Mouse (Mus musculus) central nervous system, embryonic 14 days (tissue): ENCODE measurements around the gene Nr5a2. TPM values are rescaled to one million over a fixed set of nuclear protein-coding genes. Genes with fewer than 3 reads are reported as not detected.

Experiments
- polyA plus RNA-seq: library from polyadenylated mRNA; depleted of rRNA; stranded (reverse); fragments of >200 nt; gene quantifications from 2 replicates; pipeline ENCODE4 v1.2.3, GENCODE M21; 2012; rRNA removed

Nr5a2 gene
- 1.3 and 1.9 TPM in 2 replicates for polyA plus RNA-seq

GRCm38 (mm10) chr1:136960428-136961012 lies at the start of gene Nr5a2:
Nr5a2 (minus strand) TSS chr1:136960448.

